Mouse (Mus musculus) heart, postnatal 0 days (tissue): ENCODE results near the gene Rpp40. TPM values are rescaled to one million over a fixed set of nuclear protein-coding genes. Genes with fewer than 3 reads are reported as not detected.
A peak's percentile ranks its signal among the peaks of the same experiment; 100 is the strongest.

Experiments
- ATAC-seq: fragments of 200-750 bp; cut with Nextera tagmentation; 2 replicates; pipeline ENCODE4 v1.8.0; 2017; ENCODE audit warnings: low read depth, moderate number of reproducible peaks, moderate library complexity; ENCODE audit not compliant: insufficient read depth
- DNase-seq: peaks from one replicate; pipeline ENCODE4 v3.0.0-alpha.2; 2016; ENCODE audit warnings: low spot score
- H3K27ac ChIP-seq: fragments of 300-500 bp; sonication (generic); 2 replicates; pipeline ENCODE4 v1.5.1; 2014; ENCODE audit warnings: low read depth, mild to moderate bottlenecking
- H3K27me3 ChIP-seq: fragments of 300-500 bp; sonication (generic); 2 replicates; pipeline ENCODE4 v1.6.1; 2014; ENCODE audit warnings: low read length, mixed read lengths; ENCODE audit not compliant: control insufficient read depth, insufficient read depth
- H3K36me3 ChIP-seq: fragments of 300-500 bp; sonication (generic); replicated peaks from 2 replicates; pipeline ENCODE4 v1.6.1; 2014; ENCODE audit warnings: low read length, mixed read lengths; ENCODE audit not compliant: control insufficient read depth, insufficient read depth
- H3K4me1 ChIP-seq: fragments of 300-500 bp; sonication (generic); 2 replicates; pipeline ENCODE4 v1.6.1; 2014; ENCODE audit warnings: antibody characterized with exemption; ENCODE audit not compliant: control insufficient read depth, insufficient read depth
- H3K4me2 ChIP-seq: fragments of 300-500 bp; sonication (generic); 2 replicates; pipeline ENCODE4 v1.6.1; 2014; ENCODE audit warnings: low read depth, mild to moderate bottlenecking, low read length, moderate library complexity
- H3K4me3 ChIP-seq: fragments of 300-500 bp; sonication (generic); 2 replicates; pipeline ENCODE4 v1.5.1; 2014; ENCODE audit warnings: low read depth, low read length
- H3K9ac ChIP-seq: fragments of 300-500 bp; sonication (generic); replicated peaks from 2 replicates; pipeline ENCODE4 v1.6.1; 2014; ENCODE audit warnings: low read depth, low read length, mixed read lengths
- H3K9me3 ChIP-seq: fragments of 300-500 bp; sonication (generic); replicated peaks from 2 replicates; pipeline ENCODE4 v1.6.1; 2016; ENCODE audit warnings: low read length; ENCODE audit not compliant: control insufficient read depth
- CTCF ChIP-seq: IDR thresholded peaks from 2 replicates; pipeline ENCODE4 v1.5.1; 2016; ENCODE audit warnings: antibody characterized with exemption, control low read depth, low read depth
- EP300 ChIP-seq: IDR thresholded peaks from 2 replicates; pipeline ENCODE4 v1.6.1; 2016; ENCODE audit warnings: antibody characterized with exemption, low read depth
- WGBS: fragments of 180-500 bp; shearing (Covaris S2); extraction: QIAGEN DNeasy Blood & Tissue Kit; methylation state at CpG from one replicate; pipeline ENCODE4 v1.1.7; 2014; 5-methylcytosine and 5-hydroxymethylcytosine counted together
- polyA plus RNA-seq: library from polyadenylated mRNA; unstranded; fragments of >200 nt; fragmentation: Nextera tagmentation; extraction: Ambion mirVana; gene quantifications from 2 replicates; pipeline ENCODE4 v1.2.1, GENCODE M21; 2015
- total RNA-seq: library from RNA; depleted of rRNA; stranded (reverse); fragments of >200 nt; gene quantifications from 2 replicates; pipeline ENCODE4 v1.2.3, GENCODE M21; 2014; ENCODE audit warnings: low replicate concordance; rRNA removed

Gene Rpp40
- total and polyA plus RNA-seq, 2 experiments from 2014 or later: 5.9 to 7.5 TPM

DNA sequence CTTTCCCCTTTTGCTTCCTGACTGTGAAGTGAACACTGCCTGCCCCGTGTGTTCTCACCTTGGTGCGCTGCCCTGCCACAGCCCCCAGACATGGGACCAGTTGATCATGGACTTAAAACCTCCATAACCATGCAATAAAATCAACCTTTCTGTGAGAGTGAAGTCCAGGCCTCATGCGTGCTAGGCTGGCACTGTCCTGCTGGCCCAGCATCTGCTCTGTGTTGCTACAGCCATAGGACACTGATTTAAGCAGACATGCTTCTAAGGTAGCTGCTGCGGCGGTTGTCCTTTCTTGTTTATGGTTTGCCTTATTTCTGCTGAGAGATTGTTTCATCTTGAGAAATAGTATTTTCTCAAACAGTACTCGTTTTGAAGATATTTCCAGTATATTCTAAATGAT, 54.6 kb downstream of the Rpp40 start:
- DNase-seq (no peak), ATAC-seq (no peak)
- 92% methylated on average over 6 of the region's 6 CpGs for WGBS
- Histone ChIP-seq H3K9me3 (no peaks in the 10 kb centered on the region), H3K36me3 (peaks cover 3% of the 10 kb centered on the region; the same call in 1 of the 2 replicates), H3K27me3 (no peaks in the 10 kb centered on the region), H3K4me3 (no peak overlapping the region), H3K4me2 (no peak overlapping the region), H3K9ac (no peak overlapping the region), H3K27ac (no peak overlapping the region), H3K4me1 (0 out of 2 replicates have a peak, but pooled peaks cover 5% of the 10 kb centered on the region)
- TF ChIP-seq EP300 (no peak), CTCF (no peak)

DNA sequence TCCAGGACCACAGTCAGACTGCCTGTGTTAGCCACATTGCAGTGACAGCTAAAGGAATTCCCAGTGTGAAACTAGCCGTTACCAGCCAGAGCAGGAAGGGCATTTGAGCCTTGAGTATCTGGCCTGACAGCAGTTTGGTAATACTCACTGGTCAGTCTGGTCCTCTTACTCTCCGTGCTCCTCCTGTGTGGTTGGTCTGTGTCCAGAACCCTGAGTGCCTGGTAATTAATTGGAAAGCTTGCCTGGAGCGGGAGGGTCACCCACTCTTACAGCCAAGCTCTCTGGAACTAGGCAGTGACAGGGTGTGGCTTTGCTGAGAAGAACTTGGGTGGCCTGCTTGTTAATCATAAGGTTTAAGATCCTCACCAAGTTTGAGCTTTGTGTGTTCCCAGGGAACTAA, 57.5 kb downstream of the Rpp40 start:
- no peak overlapping the region for H3K9ac ChIP-seq
- H3K9me3 ChIP-seq: no peaks in the 10 kb centered on the region
- H3K36me3 ChIP-seq: no peaks in the 10 kb centered on the region
- H3K4me3 ChIP-seq: no peak overlapping the region
- H3K27me3 ChIP-seq: no peaks in the 10 kb centered on the region
- H3K27ac ChIP-seq: 0 out of 2 replicates have a peak overlapping the region, but pooled peaks have one; percentile 9
- DNase-seq (peak; percentile 19), ATAC-seq (no peak)
- H3K4me1 ChIP-seq: peaks cover 10% of the 10 kb centered on the region; the same call in 1 of the 2 replicates
- WGBS: 50% methylated on average over 3 of the region's 3 CpGs
- TF ChIP-seq EP300: no peak
- no peak for TF ChIP-seq CTCF
- no peak overlapping the region for H3K4me2 ChIP-seq

DNA sequence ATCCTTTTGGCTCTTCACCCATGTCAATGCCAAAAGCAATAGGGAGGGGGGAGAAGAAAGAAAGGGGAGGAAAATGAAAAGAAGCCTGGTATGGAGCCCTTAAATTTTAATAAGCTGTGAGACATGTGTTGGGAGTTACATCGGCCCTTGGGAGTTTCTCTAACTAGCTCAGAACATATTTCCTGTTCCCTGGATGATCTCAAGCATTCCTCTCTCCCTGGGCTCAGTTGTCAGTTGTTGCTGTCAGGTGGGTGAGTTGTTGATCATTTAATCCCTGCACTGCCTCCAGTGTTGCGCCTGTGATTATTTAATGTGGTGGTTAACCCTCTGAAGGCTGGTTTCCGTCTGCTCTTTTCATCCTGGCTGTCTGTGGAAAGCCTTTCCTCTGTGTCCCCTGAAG, 60.9 kb downstream of the Rpp40 start:
- WGBS: 50% methylated on average over 3 of the region's 3 CpGs
- DNase-seq (no peak), ATAC-seq (no peak)
- Histone ChIP-seq H3K4me1 (peaks cover 10% of the 10 kb centered on the region; the same call in 1 of the 2 replicates), H3K36me3 (0 out of 2 replicates have a peak, but pooled peaks cover 4% of the 10 kb centered on the region), H3K27me3 (no peaks in the 10 kb centered on the region), H3K4me2 (no peak overlapping the region), H3K27ac (no peak overlapping the region), H3K4me3 (no peak overlapping the region), H3K9me3 (no peaks in the 10 kb centered on the region), H3K9ac (no peak overlapping the region)
- no peak for TF ChIP-seq EP300
- no peak for TF ChIP-seq CTCF

Other genes starting within 250 kb of the Rpp40 start
- 9.2 and 14.0 TPM in 2 replicates for gene Cdyl, start 246.5 kb downstream of the Rpp40 start, total RNA-seq
- 5.3 and 6.1 TPM in 2 replicates for gene Cdyl, start 246.5 kb downstream of the Rpp40 start, polyA plus RNA-seq
- 2.7 and 11.8 TPM in 2 replicates for gene Ppp1r3g, start 52.5 kb upstream of the Rpp40 start, total RNA-seq
- 2.5 TPM in 2 replicates for gene Ppp1r3g, start 52.5 kb upstream of the Rpp40 start, polyA plus RNA-seq
- gene Fars2, start 211.1 kb upstream of the Rpp40 start, total RNA-seq: 54.8 and 96.9 TPM in 2 replicates
- 77.0 and 78.9 TPM in 2 replicates for gene Fars2, start 211.1 kb upstream of the Rpp40 start, polyA plus RNA-seq
- gene Lyrm4, start 211.2 kb upstream of the Rpp40 start, total RNA-seq: 7.7 and 10.9 TPM in 2 replicates
- gene Lyrm4, start 211.2 kb upstream of the Rpp40 start, polyA plus RNA-seq: 29.9 and 34.6 TPM in 2 replicates